Mouse (Mus musculus) Patski (cell line): ENCODE measurements at regions not wholly inside any gene's neighbourhood (a gene's known extent, or its start where the extent isn't known, plus 50 kb on each side); places are given as distances from the start of the nearest gene placed in this dataset.

Source experiments
- ATAC-seq: fragments of 100-300 bp; one replicate; pipeline ENCODE4 v1.8.0; 2021
- CTCF ChIA-PET: fragments of 350-600 bp; sonication (Branson Sonifier 250); formaldehyde crosslinking; loops from one replicate; lab custom pipeline; 2022; ENCODE audit warnings: inconsistent platforms; lab: Charles Lee
- POLR2A ChIA-PET: fragments of 350-600 bp; sonication (Branson Sonifier 250); formaldehyde crosslinking; loops from one replicate; lab custom pipeline; 2022; ENCODE audit warnings: antibody characterized with exemption, inconsistent platforms; lab: Charles Lee
- DNase-seq: peaks from one replicate; pipeline ENCODE4 v3.0.0-alpha.2; 2011; ENCODE audit warnings: low read depth, low spot score
- H3K27me3 ChIP-seq: fragments of 371-371 bp; one replicate; pipeline ENCODE4 v1.5.1; 2021
- CTCF ChIP-seq: fragments of 100-300 bp; IDR thresholded peaks from one replicate; pipeline ENCODE4 v1.5.1; 2021
- in situ Hi-C: fragments of 300-500 bp; cut with MboI; formaldehyde crosslinking; loops from 3 replicates; pipeline ENCODE4 v1.11.1; 2018; ENCODE audit warnings: low pct_unique_long_range_greater_than_20kb, mixed read lengths

DNA sequence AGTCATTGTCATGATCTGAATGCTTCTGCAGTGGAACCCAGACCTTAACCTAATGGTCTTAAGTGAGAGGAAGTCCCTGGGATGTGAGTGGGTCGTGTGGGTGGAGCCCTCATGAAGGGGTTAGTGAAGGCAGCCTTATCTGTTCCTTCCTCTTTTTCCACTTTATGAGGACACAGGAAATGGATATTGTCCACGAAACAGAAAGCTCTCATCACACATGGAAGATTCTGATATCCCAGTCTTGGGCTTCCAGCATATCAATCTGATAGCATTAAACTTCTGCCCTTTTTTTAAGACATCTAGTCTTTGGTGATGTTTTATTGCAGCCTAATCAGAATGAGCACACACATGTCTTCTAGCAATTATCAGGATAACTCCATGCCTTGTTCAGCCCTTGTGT is 164.0 kb downstream of the Mex3b start:
- CTCF ChIA-PET: no interaction called here
- H3K27me3 ChIP-seq: peaks cover 8% of the 10 kb centered on the region

DNA sequence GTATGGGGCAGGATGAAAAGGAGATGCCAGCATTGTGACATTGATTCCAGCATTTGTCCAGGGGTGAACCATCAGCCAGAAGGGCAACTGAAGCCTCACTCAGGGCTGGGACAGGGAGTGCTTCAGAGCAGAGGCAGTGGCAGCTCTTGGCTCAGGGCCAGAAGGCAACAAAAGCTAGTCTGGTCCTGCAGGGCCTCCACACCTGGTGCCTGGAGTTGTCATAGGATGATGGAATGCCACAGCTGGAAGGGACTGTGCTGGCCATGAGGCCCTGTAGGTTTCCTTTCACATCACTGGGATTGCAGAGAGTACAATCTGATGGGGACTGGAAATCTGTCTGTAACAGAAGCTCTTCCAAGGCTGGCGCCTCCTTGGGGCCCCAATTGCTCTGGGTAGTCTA is 164.9 kb downstream of the Mex3b start:
- DNase-seq (no peak), ATAC-seq (no peak)
- no peak for TF ChIP-seq CTCF
- POLR2A ChIA-PET: no interaction called here
- in situ Hi-C loops: no loop called here
- CTCF ChIA-PET: no interaction called here
- H3K27me3 ChIP-seq: peaks cover 8% of the 10 kb centered on the region

More for the DNA sequence above, 164.0 kb downstream of the Mex3b start:
- TF ChIP-seq CTCF: no peak
- no peak for ATAC-seq
- POLR2A ChIA-PET: no interaction called here
- no peak for DNase-seq
- in situ Hi-C loops: no loop called here

DNA sequence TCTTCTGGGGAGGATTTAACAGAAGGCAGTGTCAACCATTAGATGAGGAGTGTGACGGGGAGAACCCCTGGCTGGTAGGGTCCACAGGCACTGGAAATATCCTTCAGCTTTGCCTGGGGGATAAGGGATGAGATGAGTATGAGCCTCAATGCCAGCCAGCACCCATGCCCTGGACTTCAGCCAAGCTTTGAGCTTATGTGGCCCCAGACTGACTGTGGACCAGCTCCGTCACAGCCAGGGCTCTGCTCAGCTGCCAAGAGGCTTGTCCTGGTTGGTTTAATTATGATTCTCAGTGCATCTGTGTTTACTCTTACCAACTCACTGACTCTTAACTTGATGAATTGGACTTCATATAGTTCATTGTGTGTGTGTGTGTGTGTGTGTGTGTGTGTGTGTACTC is 165.8 kb downstream of the Mex3b start:
- ChIA-PET CTCF (no interaction called here), POLR2A (no interaction called here)
- ATAC-seq (no peak), DNase-seq (no peak)
- in situ Hi-C loops: no loop called here
- peaks cover 8% of the 10 kb centered on the region for H3K27me3 ChIP-seq
- TF ChIP-seq CTCF: no peak

DNA sequence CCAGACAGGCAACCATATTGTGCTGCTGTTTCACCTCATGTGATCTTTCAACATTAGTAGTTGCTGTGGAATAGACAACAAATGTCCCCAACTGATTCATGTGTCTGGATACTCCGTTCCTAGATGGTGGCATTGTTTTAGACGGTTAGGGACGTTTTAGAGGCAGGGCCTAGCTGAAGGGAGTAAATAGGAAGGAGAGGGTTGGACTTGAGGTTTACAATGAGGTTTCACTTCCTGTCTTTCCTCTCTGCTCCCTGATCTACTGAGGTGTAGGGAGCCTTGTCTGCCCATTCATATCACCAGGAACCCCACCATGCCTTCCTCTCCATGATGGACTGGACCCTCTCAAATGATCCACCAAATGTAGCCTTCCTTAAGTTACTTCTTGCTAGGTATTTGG is 168.1 kb downstream of the Mex3b start:
- ChIA-PET CTCF (no interaction called here), POLR2A (no interaction called here)
- H3K27me3 ChIP-seq: no peaks in the 10 kb centered on the region
- no peak for TF ChIP-seq CTCF
- ATAC-seq (no peak), DNase-seq (no peak)
- in situ Hi-C loops: no loop called here

DNA sequence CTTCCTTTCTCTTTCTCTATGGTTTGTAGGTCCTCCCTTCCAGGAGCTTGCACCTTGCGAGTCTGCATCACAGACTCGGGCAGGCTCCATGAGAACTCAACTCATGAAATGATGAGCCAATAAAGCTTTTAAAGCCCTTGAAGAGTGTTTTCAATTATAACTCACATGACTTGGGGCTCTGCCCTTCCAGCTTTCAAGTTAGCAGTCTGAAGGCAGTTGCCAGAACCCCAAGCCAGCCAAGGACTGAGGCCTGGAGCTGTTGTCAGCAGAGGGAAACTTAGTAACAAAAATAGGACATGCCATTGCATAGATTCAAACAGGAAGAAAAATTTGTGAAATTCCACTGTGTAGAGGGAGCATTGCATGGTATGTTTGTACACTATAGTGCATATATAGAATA is 169.3 kb downstream of the Mex3b start:
- in situ Hi-C loops: no loop called here
- ChIA-PET CTCF (interaction anchor here (1.8 kb wide), 1 partner anchor 11 kb away, joined by 4 read pairs; no protein-coding TSS in a partner anchor), POLR2A (no interaction called here)
- ATAC-seq: no peak
- TF ChIP-seq CTCF: no peak
- DNase-seq: no peak
- peaks cover 2% of the 10 kb centered on the region for H3K27me3 ChIP-seq

DNA sequence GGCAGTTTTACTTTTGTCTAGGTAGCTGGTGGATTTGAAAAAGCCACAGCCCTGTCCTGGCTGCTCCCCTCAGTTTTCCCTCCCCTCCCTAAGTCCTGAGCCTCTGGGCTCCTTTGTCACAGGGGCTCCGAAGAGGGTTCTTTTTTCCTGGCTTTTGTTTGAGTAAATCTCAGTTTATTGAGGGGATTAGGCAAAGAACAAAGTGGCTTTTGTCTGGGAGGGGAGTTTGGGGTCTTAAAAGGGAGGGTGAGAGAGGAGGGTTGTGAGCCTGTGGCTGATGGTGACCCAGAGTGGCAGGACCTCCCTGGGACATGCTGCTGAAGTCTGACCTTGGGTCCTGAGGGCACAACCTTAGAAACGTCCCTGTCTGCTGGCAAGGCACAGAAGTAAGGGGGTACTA is 170.0 kb downstream of the Mex3b start:
- in situ Hi-C loops: no loop called here
- POLR2A ChIA-PET: no interaction called here
- TF ChIP-seq CTCF: no peak
- DNase-seq (no peak), ATAC-seq (no peak)
- peaks cover 6% of the 10 kb centered on the region for H3K27me3 ChIP-seq
- CTCF ChIA-PET: interaction anchor here (1.8 kb wide), 1 partner anchor 10 kb away, joined by 4 read pairs; no protein-coding TSS in a partner anchor

DNA sequence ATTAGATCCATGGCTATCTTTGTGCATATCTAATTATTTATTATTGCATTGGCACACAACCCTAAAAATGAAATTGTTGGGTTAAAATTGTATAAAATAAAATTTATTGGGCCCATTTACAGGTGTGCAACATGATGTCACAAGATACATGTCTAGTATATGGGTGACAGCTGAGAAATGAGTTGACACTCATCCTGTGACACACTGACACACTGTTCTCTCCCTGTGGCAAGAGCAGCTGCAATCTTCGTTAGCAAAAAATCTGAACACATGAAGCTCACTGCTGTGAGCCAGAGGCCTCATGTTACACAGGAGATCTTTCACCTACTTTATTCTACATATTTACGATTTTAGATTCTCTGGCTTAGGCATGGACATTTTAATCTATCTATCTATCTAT is 170.6 kb downstream of the Mex3b start:
- peaks cover 7% of the 10 kb centered on the region for H3K27me3 ChIP-seq
- DNase-seq (no peak), ATAC-seq (no peak)
- CTCF ChIA-PET: interaction anchor here (0.6 to 1.8 kb wide), 2 partner anchors 9 to 10 kb away, joined by 3 to 4 read pairs; no protein-coding TSS in a partner anchor
- no peak for TF ChIP-seq CTCF
- POLR2A ChIA-PET: no interaction called here
- in situ Hi-C loops: no loop called here

DNA sequence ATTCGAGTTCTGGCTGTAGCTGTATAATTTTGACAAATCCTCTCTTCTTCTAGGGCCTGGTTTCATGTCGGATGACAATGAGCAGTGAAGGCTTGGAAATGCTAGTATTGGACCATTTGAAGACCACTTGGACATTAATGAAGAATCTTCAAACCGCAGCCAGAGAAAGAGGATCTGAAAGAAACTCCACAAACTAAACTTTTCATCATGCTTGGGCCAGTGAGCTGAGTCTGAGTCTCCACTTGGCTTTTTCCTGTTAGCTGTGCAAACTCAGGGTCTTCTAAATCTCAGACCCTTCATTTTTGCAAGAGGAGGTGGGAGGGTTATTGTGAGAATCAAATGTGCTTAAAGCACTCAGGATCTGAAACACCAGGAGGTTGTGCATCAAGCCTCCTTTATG is 176.6 kb downstream of the Mex3b start:
- POLR2A ChIA-PET: interaction anchor here (0.6 kb wide), 1 partner anchor 10 kb away, joined by 4 read pairs; no protein-coding TSS in a partner anchor

DNA sequence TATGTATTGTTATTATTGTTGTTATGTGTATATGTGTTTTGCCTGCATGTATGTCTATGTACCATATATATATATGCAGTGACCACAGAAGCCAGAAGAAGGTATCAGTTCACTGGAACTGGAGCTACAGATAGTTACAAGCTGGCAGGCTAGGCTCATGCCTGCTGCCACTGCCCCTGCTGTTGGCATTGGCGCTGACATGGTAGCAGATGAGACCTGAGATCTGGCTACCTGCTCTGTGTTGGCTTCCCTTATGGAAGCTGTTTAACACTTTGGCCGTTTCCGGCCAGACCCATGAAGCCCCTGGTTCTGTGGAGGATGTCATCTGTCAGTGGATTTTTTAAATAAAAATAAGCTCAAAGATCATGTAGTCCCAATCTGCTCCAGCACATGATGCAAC is 178.1 kb downstream of the Mex3b start:
- no peak for DNase-seq
- in situ Hi-C loops: no loop called here
- TF ChIP-seq CTCF: no peak
- ChIA-PET POLR2A (no interaction called here), CTCF (no interaction called here)
- peaks cover 32% of the 10 kb centered on the region for H3K27me3 ChIP-seq
- ATAC-seq: no peak

More for the DNA sequence above, 176.6 kb downstream of the Mex3b start:
- DNase-seq (no peak), ATAC-seq (no peak)
- in situ Hi-C loops: no loop called here
- TF ChIP-seq CTCF: no peak
- peaks cover 32% of the 10 kb centered on the region for H3K27me3 ChIP-seq
- CTCF ChIA-PET: no interaction called here

DNA sequence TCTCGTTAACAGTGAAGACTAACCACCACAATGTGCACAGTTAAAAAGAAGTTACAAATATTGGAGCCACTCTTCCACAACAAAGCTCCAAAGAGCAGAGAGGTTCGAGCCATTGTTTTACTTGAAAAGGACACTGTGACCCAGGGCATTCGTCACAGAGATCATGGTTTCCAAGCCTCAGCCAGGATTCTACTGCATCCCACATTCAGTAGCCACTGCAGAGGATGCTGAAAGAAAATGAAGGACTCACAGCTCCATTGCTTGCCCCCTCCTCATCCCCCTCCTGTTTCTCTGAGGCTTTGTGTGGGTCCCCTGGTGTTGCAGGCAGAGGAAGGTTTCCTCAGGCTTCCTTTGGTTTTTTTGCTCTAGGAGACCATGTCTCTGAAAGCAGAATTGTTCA is 182.9 kb downstream of the Mex3b start:
- CTCF ChIA-PET: interaction anchor here (1.4 kb wide), 1 partner anchor 9 kb away, joined by 5 read pairs; no protein-coding TSS in a partner anchor
- no peak for DNase-seq
- TF ChIP-seq CTCF: no peak
- peaks cover 13% of the 10 kb centered on the region for H3K27me3 ChIP-seq
- no peak for ATAC-seq
- POLR2A ChIA-PET: no interaction called here
- in situ Hi-C loops: no loop called here

DNA sequence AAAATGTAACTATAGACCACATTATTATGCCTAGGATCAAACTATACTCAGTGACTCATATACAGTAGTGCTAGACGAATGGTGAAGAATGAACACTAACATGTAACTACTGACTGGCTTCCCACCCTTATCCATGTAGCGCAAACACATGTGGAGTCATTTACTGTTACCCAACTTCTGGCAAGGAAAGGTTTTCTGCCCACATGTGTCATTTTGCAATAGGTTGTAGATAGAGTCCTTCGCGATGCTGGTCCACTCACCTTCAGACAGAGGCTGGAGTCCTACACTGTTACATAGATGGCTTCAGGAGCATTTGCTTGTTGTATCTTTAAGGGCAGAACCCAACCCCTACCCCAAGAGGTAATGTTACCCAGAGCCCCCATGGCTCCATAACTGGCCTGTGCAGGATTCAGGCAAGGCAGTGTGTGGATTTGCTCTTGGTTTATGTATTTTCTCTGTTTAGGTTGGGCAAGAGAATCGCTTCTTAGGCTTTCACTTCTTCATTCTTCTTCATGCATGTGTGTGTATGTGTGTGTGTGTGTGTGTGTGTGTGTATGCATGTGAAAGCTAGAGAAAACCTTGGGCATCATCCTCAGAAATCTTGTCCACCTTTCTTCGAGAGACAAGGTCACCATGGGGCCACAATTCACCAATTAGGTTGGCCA is 183.8 kb downstream of the Mex3b start:
- DNase-seq: no peak
- POLR2A ChIA-PET: no interaction called here

More for the DNA sequence above, 183.8 kb downstream of the Mex3b start:
- peaks cover 8% of the 10 kb centered on the region for H3K27me3 ChIP-seq
- no peak for ATAC-seq
- CTCF ChIA-PET: interaction anchor here (1.4 kb wide), 1 partner anchor 10 kb away, joined by 5 read pairs; no protein-coding TSS in a partner anchor
- in situ Hi-C loops: no loop called here
- no peak for TF ChIP-seq CTCF
